Mouse (Mus musculus) testis, adult 2 months (tissue): Measurements from ENCODE around the gene Mroh2a.

Experiments
- CTCF ChIP-seq: fragments of 200-500 bp; IDR thresholded peaks from 2 replicates; pipeline ENCODE4 v1.5.1; 2012; ENCODE audit warnings: low read depth, mild to moderate bottlenecking, inconsistent platforms, low read length, moderate library complexity; ENCODE audit not compliant: control insufficient read depth, insufficient read depth, insufficient replicate concordance
- POLR2A ChIP-seq: fragments of 200-500 bp; IDR thresholded peaks from 2 replicates; pipeline ENCODE4 v1.6.1; 2012; ENCODE audit warnings: low read depth, mild to moderate bottlenecking, inconsistent platforms, low read length, moderate library complexity; ENCODE audit not compliant: control insufficient read depth

DNA sequence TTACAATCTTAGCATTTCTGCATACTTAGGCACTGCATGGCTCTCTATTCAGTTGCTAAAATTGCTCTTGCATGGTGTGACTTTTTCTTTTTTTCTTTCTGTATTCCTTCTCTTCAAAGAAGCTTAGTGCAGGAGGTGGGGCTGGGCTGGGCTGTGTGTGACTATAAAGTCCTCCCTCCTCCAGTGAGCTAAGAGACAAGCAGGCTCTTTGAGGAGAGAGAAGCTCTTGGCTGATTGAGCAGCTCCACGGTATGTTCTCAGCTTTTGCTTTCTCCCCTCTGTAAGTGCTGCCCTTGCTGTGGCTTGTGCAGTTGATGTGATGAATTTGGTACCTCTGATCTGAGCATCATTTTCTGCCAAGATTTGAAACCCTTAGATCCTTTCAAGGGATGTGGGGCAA, 79.8 kb downstream of the Mroh2a start:
- no peak for TF ChIP-seq CTCF
- TF ChIP-seq POLR2A = no peak
